Mouse (Mus musculus) megakaryocyte, embryonic 14.5 days (primary cell): Measurements from ENCODE around the gene Ttyh1. TPM values are rescaled to one million over a fixed set of nuclear protein-coding genes. Genes with fewer than 3 reads are reported as not detected.
A peak's percentile ranks its signal among the peaks of the same experiment; 100 is the strongest.

Experiments
- H3K27me3 ChIP-seq: replicated peaks from 2 replicates; pipeline ENCODE3; 2012; ENCODE audit warnings: inconsistent platforms
- H3K36me3 ChIP-seq: replicated peaks from 2 replicates; pipeline ENCODE3; 2012; ENCODE audit warnings: low read length, inconsistent platforms, mixed read lengths
- H3K4me1 ChIP-seq: 2 replicates; pipeline ENCODE4 v1.6.1; 2012; ENCODE audit warnings: inconsistent platforms
- H3K4me3 ChIP-seq: replicated peaks from 2 replicates; pipeline ENCODE3; 2012; ENCODE audit warnings: moderate library complexity, mild to moderate bottlenecking, inconsistent platforms
- H3K9me3 ChIP-seq: 2 replicates; pipeline ENCODE4 v1.6.1; 2012; ENCODE audit warnings: inconsistent platforms
- FLI1 ChIP-seq: IDR thresholded peaks from 2 replicates; pipeline ENCODE4 v1.6.1; 2012; ENCODE audit warnings: low read length, inconsistent platforms, mixed read lengths
- GATA1 ChIP-seq: IDR thresholded peaks from 3 replicates; pipeline ENCODE4 v1.6.1; 2012; ENCODE audit warnings: mixed read lengths, low read length, inconsistent platforms, borderline replicate concordance
- polyA plus RNA-seq: library from polyadenylated mRNA; stranded (reverse); fragments of >175 nt; gene quantifications from 2 replicates; pipeline ENCODE4 v1.2.3, GENCODE M21; 2012; ENCODE audit warnings: low replicate concordance; ENCODE audit not compliant: insufficient read depth

Gene Ttyh1
- polyA plus RNA-seq: not detected in 2 replicates

DNA sequence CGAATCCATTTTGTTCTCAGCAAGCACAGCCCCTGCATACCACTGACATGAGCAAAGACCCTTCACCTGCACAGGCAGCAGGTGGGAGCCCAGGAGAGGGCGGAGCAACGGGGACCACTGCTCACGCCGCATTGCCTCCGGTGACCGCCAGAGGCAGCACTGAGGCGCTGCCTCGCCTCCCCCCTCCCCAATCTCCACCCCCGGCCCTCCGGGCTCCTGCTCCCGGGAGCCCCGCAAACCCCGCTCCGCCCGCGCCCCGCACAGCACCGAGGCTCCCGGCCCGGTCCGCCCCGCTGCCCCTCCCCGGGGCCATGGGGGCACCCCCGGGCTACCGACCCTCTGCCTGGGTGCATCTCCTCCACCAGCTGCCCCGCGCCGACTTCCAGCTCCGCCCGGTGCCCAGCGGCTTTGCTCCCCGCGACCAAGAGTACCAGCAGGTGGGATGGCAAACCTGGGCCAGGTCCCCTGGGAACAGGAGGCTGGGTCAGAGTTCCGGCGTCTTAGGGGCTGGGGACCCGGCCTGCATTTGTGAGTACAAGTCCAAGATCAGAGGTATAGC, at the start of gene Ttyh1:
TSS of gene Ttyh1 (plus strand) at position 65 of the 559 bp plus-strand sequence.
- TF ChIP-seq FLI1 (no peak), GATA1 (no peak)
- Histone ChIP-seq H3K27me3 (peaks cover 79% of the 10 kb centered on the region), H3K9me3 (peaks cover 3% of the 10 kb centered on the region; the same call in 1 of the 2 replicates), H3K4me3 (peak within 1 kb of the TSS; percentile 70), H3K4me1 (peaks cover 14% of the 10 kb centered on the region), H3K36me3 (no peaks in the 10 kb centered on the region)

DNA sequence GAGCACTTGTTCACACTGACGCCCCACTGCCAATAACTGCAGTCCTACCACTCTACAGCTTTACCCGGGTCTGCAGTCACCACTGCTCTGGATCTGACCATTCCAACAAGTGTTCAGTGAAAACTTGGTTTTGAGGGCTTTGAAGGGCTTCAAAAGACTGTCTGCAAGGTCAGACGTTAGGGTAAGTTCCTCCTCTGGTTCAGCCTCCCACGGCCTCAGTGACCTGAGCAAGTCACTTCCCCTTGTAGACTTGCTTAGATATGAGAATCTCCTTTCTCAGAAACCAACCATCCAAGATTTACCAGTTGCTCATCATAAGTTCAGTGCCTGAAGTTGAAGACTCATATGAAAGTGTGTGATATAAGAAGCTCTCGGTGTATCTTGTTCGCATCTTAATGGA, 48.1 kb upstream of the Ttyh1 start:
- Histone ChIP-seq H3K4me3 (no peak overlapping the region), H3K4me1 (peaks cover 20% of the 10 kb centered on the region), H3K9me3 (no peaks in the 10 kb centered on the region), H3K36me3 (no peaks in the 10 kb centered on the region), H3K27me3 (peaks cover 10% of the 10 kb centered on the region)
- TF ChIP-seq FLI1 (no peak), GATA1 (no peak)

DNA sequence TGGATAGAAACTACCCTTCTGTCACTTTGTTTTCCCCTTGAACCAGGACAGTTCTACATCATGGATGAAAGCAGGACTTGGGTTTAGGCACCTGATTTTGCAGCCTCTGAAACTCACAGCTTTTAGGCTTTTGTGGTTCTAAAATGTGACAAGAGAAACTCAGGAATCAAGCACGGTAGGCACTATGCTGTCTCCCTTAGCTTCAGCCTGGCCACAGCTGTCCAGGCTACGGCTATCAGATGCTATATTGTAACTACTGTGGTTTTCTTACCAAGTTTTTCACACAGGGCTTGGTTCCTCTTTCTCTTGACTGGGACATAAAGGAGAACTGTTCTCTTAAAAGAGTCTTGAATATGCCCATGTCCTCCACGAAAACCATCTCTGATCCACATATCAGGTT, 46.1 kb upstream of the Ttyh1 start:
- Histone ChIP-seq H3K9me3 (no peaks in the 10 kb centered on the region), H3K36me3 (no peaks in the 10 kb centered on the region), H3K4me1 (peaks cover 13% of the 10 kb centered on the region), H3K4me3 (no peak overlapping the region), H3K27me3 (peaks cover 4% of the 10 kb centered on the region)
- no peak for TF ChIP-seq FLI1

DNA sequence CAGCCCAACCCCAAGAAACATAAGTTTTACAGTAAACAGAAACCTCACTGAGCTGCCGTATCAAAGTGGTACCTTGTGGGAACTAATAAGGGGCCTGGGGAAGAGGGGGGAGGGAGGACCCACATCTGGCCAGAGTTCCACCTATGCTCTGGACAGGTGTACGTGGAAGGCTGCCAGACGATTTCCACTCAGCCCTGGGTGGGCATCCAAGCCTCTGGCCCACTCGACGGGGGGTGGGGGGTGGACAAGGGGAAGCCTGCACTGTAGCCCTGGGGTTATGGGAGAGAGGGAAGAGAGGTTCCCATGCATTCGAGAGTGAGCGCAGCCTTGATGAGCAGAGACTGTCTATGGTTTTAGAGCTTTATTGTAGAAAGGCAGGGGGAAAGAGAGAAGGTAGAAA, 39.7 kb upstream of the Ttyh1 start:
- TF ChIP-seq FLI1 (no peak), GATA1 (no peak)
- Histone ChIP-seq H3K4me3 (no peak overlapping the region), H3K4me1 (peaks cover 42% of the 10 kb centered on the region), H3K9me3 (no peaks in the 10 kb centered on the region), H3K27me3 (peaks cover 6% of the 10 kb centered on the region), H3K36me3 (no peaks in the 10 kb centered on the region)

DNA sequence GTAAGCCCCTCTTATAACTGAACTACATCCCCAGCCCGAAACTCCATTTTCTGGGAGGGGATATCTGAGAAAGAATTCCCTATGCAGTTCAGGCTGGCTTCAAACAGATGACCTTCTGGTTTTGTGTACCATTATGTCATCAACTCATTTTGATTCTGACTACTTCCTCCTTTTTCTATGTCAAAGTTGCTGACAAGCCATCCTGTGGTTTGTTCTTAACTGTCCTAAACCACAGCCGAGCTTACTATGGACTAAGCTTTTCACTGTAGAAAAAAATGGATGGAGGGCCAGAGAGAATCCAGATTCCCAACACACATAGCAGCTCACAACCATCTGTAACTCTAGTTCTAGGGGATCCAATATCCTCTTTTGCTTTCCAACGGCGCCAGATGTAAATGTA, 38.7 kb upstream of the Ttyh1 start:
- H3K4me3 ChIP-seq: no peak overlapping the region
- H3K27me3 ChIP-seq: peaks cover 2% of the 10 kb centered on the region
- no peaks in the 10 kb centered on the region for H3K36me3 ChIP-seq
- TF ChIP-seq GATA1 (no peak), FLI1 (no peak)
- no peaks in the 10 kb centered on the region for H3K9me3 ChIP-seq
- H3K4me1 ChIP-seq: peaks cover 39% of the 10 kb centered on the region

DNA sequence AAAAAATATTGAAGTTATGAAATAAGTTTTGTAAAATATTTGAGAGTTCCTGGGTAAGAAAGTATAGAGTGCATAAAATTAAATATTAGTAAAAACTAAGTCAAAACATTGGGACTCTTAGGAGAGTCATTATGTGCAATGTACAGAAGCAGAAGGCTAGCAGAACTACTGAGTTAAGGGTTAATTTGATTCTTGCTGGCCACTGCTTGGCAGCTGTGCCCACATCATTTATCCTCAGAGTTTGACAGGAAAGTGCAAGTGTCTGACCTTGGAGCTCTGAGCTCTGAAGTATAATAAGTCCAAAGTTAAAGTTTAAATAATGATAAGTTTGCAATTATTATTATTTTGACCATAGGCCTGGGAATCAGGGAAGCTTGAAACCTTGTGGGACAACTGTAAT, 37.5 kb upstream of the Ttyh1 start:
- Histone ChIP-seq H3K4me1 (peaks cover 39% of the 10 kb centered on the region), H3K4me3 (no peak overlapping the region), H3K27me3 (peaks cover 2% of the 10 kb centered on the region), H3K36me3 (no peaks in the 10 kb centered on the region), H3K9me3 (no peaks in the 10 kb centered on the region)
- TF ChIP-seq GATA1 (no peak), FLI1 (no peak)

DNA sequence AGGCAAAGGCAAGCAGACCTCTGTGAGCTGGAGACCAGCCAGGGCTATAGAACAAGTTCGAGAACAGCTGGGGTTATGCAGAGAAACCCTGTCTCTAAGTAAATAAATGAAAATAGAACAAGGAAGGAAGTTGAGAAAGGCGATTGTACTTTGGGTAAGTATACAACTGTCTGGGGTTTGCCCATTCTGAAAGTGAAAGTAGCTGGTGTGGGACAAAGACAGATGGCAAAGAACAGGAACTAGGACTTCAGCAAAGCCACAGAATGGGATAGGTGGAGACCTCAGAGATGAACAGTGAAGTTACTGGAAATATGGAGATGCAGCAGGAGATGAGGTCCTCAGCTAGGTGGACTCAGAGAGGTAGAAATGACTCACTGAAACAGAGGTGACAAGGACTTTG, 36.4 kb upstream of the Ttyh1 start:
- Histone ChIP-seq H3K36me3 (no peaks in the 10 kb centered on the region), H3K27me3 (peaks cover 2% of the 10 kb centered on the region), H3K9me3 (no peaks in the 10 kb centered on the region), H3K4me1 (peaks cover 46% of the 10 kb centered on the region), H3K4me3 (peak overlapping the region; percentile 88)
- TF ChIP-seq GATA1 (no peak), FLI1 (no peak)

DNA sequence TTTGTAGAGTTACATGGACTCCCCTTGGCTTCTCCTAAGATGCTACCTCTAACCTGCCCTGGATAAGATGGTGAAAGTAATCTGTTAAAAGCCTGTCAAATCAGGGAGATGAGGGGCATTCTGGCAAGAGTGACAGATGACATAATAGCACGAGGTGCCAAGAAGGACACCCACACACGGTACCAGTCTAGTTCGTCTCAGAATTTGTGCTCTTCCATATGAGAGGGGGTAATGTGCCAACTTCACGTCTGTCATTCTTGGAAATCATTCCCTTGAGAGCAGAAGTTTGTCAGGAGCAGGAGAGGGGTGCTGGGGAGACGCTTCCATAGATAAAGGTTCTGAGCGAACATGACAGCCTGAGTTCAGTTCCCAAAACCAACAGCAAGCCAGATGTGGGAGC, 35.0 kb upstream of the Ttyh1 start:
- peaks cover 49% of the 10 kb centered on the region for H3K4me1 ChIP-seq
- no peak overlapping the region for H3K4me3 ChIP-seq
- no peak for TF ChIP-seq FLI1
- no peak for TF ChIP-seq GATA1
- H3K9me3 ChIP-seq: no peaks in the 10 kb centered on the region
- H3K27me3 ChIP-seq: peaks cover 5% of the 10 kb centered on the region
- H3K36me3 ChIP-seq: no peaks in the 10 kb centered on the region

DNA sequence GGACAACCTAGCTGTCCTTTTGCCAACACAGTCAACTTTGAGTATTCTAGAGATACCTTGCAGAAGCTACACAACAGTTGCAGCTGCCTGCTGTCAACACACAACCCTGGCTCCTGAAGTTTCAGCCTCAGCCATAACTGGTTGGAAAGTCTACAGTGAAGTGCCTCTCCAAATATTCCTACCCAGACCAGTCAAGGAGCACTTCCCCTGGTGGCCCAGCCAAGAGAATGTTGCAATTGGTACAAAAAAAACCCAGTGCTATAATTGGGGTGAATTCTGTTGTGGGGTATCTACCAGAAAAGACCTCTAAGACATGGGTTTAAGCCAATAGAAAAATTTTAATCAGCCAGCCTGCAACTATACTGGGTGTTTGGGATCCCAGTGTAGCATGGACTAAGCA, 33.6 kb upstream of the Ttyh1 start:
- Histone ChIP-seq H3K27me3 (peaks cover 3% of the 10 kb centered on the region), H3K36me3 (no peaks in the 10 kb centered on the region), H3K4me3 (no peak overlapping the region), H3K9me3 (no peaks in the 10 kb centered on the region), H3K4me1 (peaks cover 48% of the 10 kb centered on the region)
- no peak for TF ChIP-seq GATA1
- TF ChIP-seq FLI1: no peak

DNA sequence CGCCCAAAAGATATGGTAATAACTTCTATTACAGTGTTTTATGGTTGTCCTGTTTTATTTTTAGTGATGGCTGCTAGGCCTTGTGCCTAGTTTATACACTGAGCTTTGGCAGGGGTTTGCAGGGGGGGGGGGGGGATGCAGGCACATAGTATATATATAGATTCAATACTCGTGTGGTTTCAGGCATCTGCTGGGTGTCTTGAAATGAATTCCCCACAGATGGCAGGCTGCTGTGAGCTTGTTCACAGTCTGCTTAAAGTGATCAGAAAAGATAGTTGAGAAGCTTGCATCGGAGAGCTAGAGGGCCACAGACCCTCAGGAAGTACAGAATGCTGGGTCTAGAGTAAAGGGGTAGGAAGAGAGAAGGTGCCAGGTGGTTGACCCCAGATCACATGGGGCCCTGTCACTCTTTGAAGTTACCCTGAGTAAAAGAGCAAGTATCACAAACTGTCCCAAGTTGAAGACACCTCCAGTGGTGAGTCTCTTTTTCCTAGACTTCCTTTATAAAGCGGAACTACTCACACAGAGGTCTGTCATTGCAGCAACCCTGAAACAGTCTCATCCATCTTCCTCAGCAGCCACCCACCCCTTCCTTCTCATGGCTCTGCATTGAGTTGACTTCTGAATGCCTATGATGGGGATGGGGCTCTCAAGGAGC, 31.8 kb upstream of the Ttyh1 start:
- TF ChIP-seq GATA1 (no peak), FLI1 (no peak)
- Histone ChIP-seq H3K27me3 (peaks cover 5% of the 10 kb centered on the region), H3K36me3 (no peaks in the 10 kb centered on the region), H3K9me3 (no peaks in the 10 kb centered on the region), H3K4me3 (no peak overlapping the region), H3K4me1 (peaks cover 44% of the 10 kb centered on the region)
